Mouse (Mus musculus) intestine, embryonic 15.5 days (tissue): ENCODE data around the gene Etfbkmt. TPM values are rescaled to one million over a fixed set of nuclear protein-coding genes. Genes with fewer than 3 reads are reported as not detected.
A peak's percentile ranks its signal among the peaks of the same experiment; 100 is the strongest.
"Not testable (repeated sequence)": the region's sequence is repeated elsewhere in the genome, so short reads cannot be mapped to it uniquely, and the experiment has no call there.

Experiments
- ATAC-seq: fragments of 200-750 bp; cut with Nextera tagmentation; 2 replicates; pipeline ENCODE4 v1.8.0; 2017; ENCODE audit warnings: moderate TSS enrichment, moderate library complexity
- H3K27ac ChIP-seq: fragments of 300-500 bp; sonication (generic); 2 replicates; pipeline ENCODE4 v1.5.1; 2015; ENCODE audit warnings: mild to moderate bottlenecking, inconsistent platforms
- H3K27me3 ChIP-seq: fragments of 300-500 bp; sonication (generic); replicated peaks from 2 replicates; pipeline ENCODE4 v1.6.1; 2015; ENCODE audit warnings: inconsistent platforms
- H3K36me3 ChIP-seq: fragments of 300-500 bp; sonication (generic); 2 replicates; pipeline ENCODE4 v1.6.1; 2015; ENCODE audit warnings: inconsistent platforms
- H3K4me1 ChIP-seq: fragments of 300-500 bp; sonication (generic); replicated peaks from 2 replicates; pipeline ENCODE4 v1.6.1; 2015; ENCODE audit warnings: inconsistent platforms
- H3K4me2 ChIP-seq: fragments of 300-500 bp; sonication (generic); replicated peaks from 2 replicates; pipeline ENCODE4 v1.6.1; 2015; ENCODE audit warnings: mild to moderate bottlenecking, inconsistent platforms
- H3K4me3 ChIP-seq: fragments of 300-500 bp; sonication (generic); replicated peaks from 2 replicates; pipeline ENCODE4 v1.5.1; 2015; ENCODE audit warnings: inconsistent platforms
- H3K9ac ChIP-seq: fragments of 300-500 bp; sonication (generic); 2 replicates; pipeline ENCODE4 v1.6.1; 2015; ENCODE audit warnings: inconsistent platforms
- H3K9me3 ChIP-seq: fragments of 300-500 bp; sonication (generic); 2 replicates; pipeline ENCODE4 v1.6.1; 2016; ENCODE audit warnings: inconsistent platforms
- WGBS: fragments of 180-500 bp; shearing (Covaris S2); methylation state at CpG from one replicate; pipeline ENCODE4 v1.1.7; 2015; 5-methylcytosine and 5-hydroxymethylcytosine counted together
- polyA plus RNA-seq: library from polyadenylated mRNA; unstranded; fragments of >200 nt; fragmentation: Nextera tagmentation; extraction: Ambion mirVana; gene quantifications from 2 replicates; pipeline ENCODE4 v1.2.1, GENCODE M21; 2015

Etfbkmt gene
- polyA plus RNA-seq, 1 experiment from 2014 or later, result 17.6 TPM

GRCm38 (mm10) chr6:149168436-149168835 lies 28.8 kb downstream of the Etfbkmt start:
- ATAC-seq, result no peak
- 92% methylated on average over 2 of the region's 2 CpGs for WGBS

GRCm38 (mm10) chr6:149169965-149170364 lies 30.3 kb downstream of the Etfbkmt start:
- not testable (repeated sequence) for H3K27ac ChIP-seq, H3K27me3 ChIP-seq, H3K4me2 ChIP-seq, H3K4me3 ChIP-seq, H3K9me3 ChIP-seq, ATAC-seq, H3K4me1 ChIP-seq, H3K9ac ChIP-seq
- H3K36me3 ChIP-seq, result peaks cover 16% of the 10 kb centered on the region
- 95% methylated on average over 4 of the region's 4 CpGs for WGBS

More at GRCm38 (mm10) chr6:149168436-149168835, 28.8 kb downstream of the Etfbkmt start:
- Histone ChIP-seq H3K4me1 (no peaks in the 10 kb centered on the region), H3K9ac (no peak overlapping the region), H3K27ac (no peak overlapping the region), H3K36me3 (peaks cover 13% of the 10 kb centered on the region), H3K9me3 (no peaks in the 10 kb centered on the region), H3K4me3 (no peak overlapping the region), H3K27me3 (no peaks in the 10 kb centered on the region), H3K4me2 (no peak overlapping the region)

- H3K4me3 ChIP-seq, result no peak overlapping the region
- 0 out of 2 replicates have a peak, but pooled peaks cover 2% of the 10 kb centered on the region for H3K4me1 ChIP-seq
- 41% methylated on average over 4 of the region's 4 CpGs for WGBS
- no peaks in the 10 kb centered on the region for H3K27me3 ChIP-seq
- peak overlapping the region; percentile 13 for H3K27ac ChIP-seq
- no peaks in the 10 kb centered on the region for H3K9me3 ChIP-seq
- peaks cover 23% of the 10 kb centered on the region for H3K36me3 ChIP-seq
- no peak overlapping the region for H3K9ac ChIP-seq
- ATAC-seq, result peak; percentile 63; the same call in 1 of the 2 replicates
- no peak overlapping the region for H3K4me2 ChIP-seq
Observed at GRCm38 (mm10) chr6:149173831-149174625, 34.4 kb downstream of the Etfbkmt start.

- 90% methylated on average over 3 of the region's 3 CpGs for WGBS
Observed at GRCm38 (mm10) chr6:149174932-149175570, 35.4 kb downstream of the Etfbkmt start.

GRCm38 (mm10) chr6:149179064-149179463 lies 39.4 kb downstream of the Etfbkmt start:
- Histone ChIP-seq H3K27me3 (no peaks in the 10 kb centered on the region), H3K4me3 (no peak overlapping the region), H3K9me3 (no peaks in the 10 kb centered on the region; the same call in 1 of the 2 replicates), H3K36me3 (peaks cover 47% of the 10 kb centered on the region), H3K4me1 (0 out of 2 replicates have a peak, but pooled peaks cover 2% of the 10 kb centered on the region), H3K4me2 (no peak overlapping the region), H3K27ac (no peak overlapping the region), H3K9ac (no peak overlapping the region)
- no peak for ATAC-seq

More at GRCm38 (mm10) chr6:149174932-149175570, 35.4 kb downstream of the Etfbkmt start:
- Histone ChIP-seq H3K27me3 (no peaks in the 10 kb centered on the region), H3K4me3 (no peak overlapping the region), H3K9ac (no peak overlapping the region), H3K27ac (0 out of 2 replicates have a peak overlapping the region, but pooled peaks have one; percentile 13), H3K9me3 (no peaks in the 10 kb centered on the region), H3K4me1 (0 out of 2 replicates have a peak, but pooled peaks cover 2% of the 10 kb centered on the region), H3K4me2 (no peak overlapping the region), H3K36me3 (peaks cover 29% of the 10 kb centered on the region)
- ATAC-seq, result no peak

- no peaks in the 10 kb centered on the region; the same call in 1 of the 2 replicates for H3K9me3 ChIP-seq
- H3K27me3 ChIP-seq, result no peaks in the 10 kb centered on the region
- H3K36me3 ChIP-seq, result peaks cover 25% of the 10 kb centered on the region
- no peak overlapping the region for H3K4me2 ChIP-seq
- H3K27ac ChIP-seq, result no peak overlapping the region
- 95% methylated on average over 1 of the region's 1 CpGs for WGBS
- H3K4me3 ChIP-seq, result no peak overlapping the region
- ATAC-seq, result no peak
- H3K4me1 ChIP-seq, result 0 out of 2 replicates have a peak, but pooled peaks cover 5% of the 10 kb centered on the region
- no peak overlapping the region for H3K9ac ChIP-seq
Observed at GRCm38 (mm10) chr6:149184007-149184406, 44.4 kb downstream of the Etfbkmt start.

- peaks cover 7% of the 10 kb centered on the region; the same call in 1 of the 2 replicates for H3K36me3 ChIP-seq
- no peaks in the 10 kb centered on the region for H3K27me3 ChIP-seq
- H3K9ac ChIP-seq, result no peak overlapping the region
- no peak overlapping the region for H3K27ac ChIP-seq
- peak overlapping the region; percentile 85 for H3K4me3 ChIP-seq
- 0 out of 2 replicates have a peak, but pooled peaks cover 5% of the 10 kb centered on the region for H3K4me1 ChIP-seq
- WGBS, result 60% methylated on average over 1 of the region's 1 CpGs
- no peak for ATAC-seq
- no peaks in the 10 kb centered on the region for H3K9me3 ChIP-seq
- peak overlapping the region; percentile 72 for H3K4me2 ChIP-seq
Observed at GRCm38 (mm10) chr6:149187371-149187770, 47.7 kb downstream of the Etfbkmt start.

GRCm38 (mm10) chr6:149188041-149188924 lies 48.6 kb downstream of the Etfbkmt start, which contains the start of gene Amn1:
Gene Amn1, minus strand, starts transcription at chr6:149188712.
- Histone ChIP-seq H3K4me1 (0 out of 2 replicates have a peak, but pooled peaks cover 5% of the 10 kb centered on the region), H3K9me3 (no peaks in the 10 kb centered on the region), H3K4me2 (peak within 1 kb of the TSS; percentile 72), H3K36me3 (peaks cover 3% of the 10 kb centered on the region; the same call in 1 of the 2 replicates), H3K27ac (peak within 1 kb of the TSS; percentile 94), H3K4me3 (peak within 1 kb of the TSS; percentile 85), H3K27me3 (no peaks in the 10 kb centered on the region), H3K9ac (peak within 1 kb of the TSS; percentile 88)
- WGBS, result under 1% methylated on average over 34 of the region's 34 CpGs
- peak; percentile 100 for ATAC-seq

GRCm38 (mm10) chr6:149188925-149189257 lies 49.2 kb downstream of the Etfbkmt start:
- Histone ChIP-seq H3K4me1 (0 out of 2 replicates have a peak, but pooled peaks cover 5% of the 10 kb centered on the region), H3K27me3 (no peaks in the 10 kb centered on the region), H3K9ac (peak overlapping the region; percentile 88; the same call in 1 of the 2 replicates), H3K9me3 (no peaks in the 10 kb centered on the region), H3K4me3 (peak overlapping the region; percentile 85), H3K27ac (peak overlapping the region; percentile 94; the same call in 1 of the 2 replicates), H3K4me2 (peak overlapping the region; percentile 72), H3K36me3 (peaks cover 1% of the 10 kb centered on the region; the same call in 1 of the 2 replicates)
- WGBS, result 33% methylated on average over 8 of the region's 8 CpGs
- peak; percentile 71 for ATAC-seq

- no peak overlapping the region for H3K4me2 ChIP-seq
- H3K4me3 ChIP-seq, result 0 out of 2 replicates have a peak overlapping the region, but pooled peaks have one; percentile 85
- H3K27ac ChIP-seq, result no peak overlapping the region
Observed at GRCm38 (mm10) chr6:149189340-149189922, 49.8 kb downstream of the Etfbkmt start.

GRCm38 (mm10) chr6:149191951-149192350 lies 52.3 kb downstream of the Etfbkmt start:
- H3K27ac ChIP-seq, H3K4me2 ChIP-seq, ATAC-seq, H3K4me1 ChIP-seq, H3K36me3 ChIP-seq, H3K9me3 ChIP-seq, H3K9ac ChIP-seq, H3K27me3 ChIP-seq, H3K4me3 ChIP-seq: not testable (repeated sequence)
- WGBS, result 80% methylated on average over 5 of the region's 5 CpGs

More at GRCm38 (mm10) chr6:149189340-149189922, 49.8 kb downstream of the Etfbkmt start:
- WGBS, result 93% methylated on average over 16 of the region's 16 CpGs
- no peak for ATAC-seq
- Histone ChIP-seq H3K4me1 (0 out of 2 replicates have a peak, but pooled peaks cover 5% of the 10 kb centered on the region), H3K9me3 (no peaks in the 10 kb centered on the region), H3K9ac (no peak overlapping the region), H3K27me3 (no peaks in the 10 kb centered on the region), H3K36me3 (no peaks in the 10 kb centered on the region)
